Mouse (Mus musculus): ENCODE measurements at regions not wholly inside any gene's neighbourhood (a gene's known extent, or its start where the extent isn't known, plus 50 kb on each side); places are given as distances from the start of the nearest gene placed in this dataset.

GRCm38 (mm10) chr15:28873001-28873400 lies 669.4 kb downstream of the Dnah5 start:
- TF ChIP-seq CTCF (IDR thresholded peaks at IDR 0.05): no peak
- no peak for TF ChIP-seq EP300 (IDR thresholded peaks at IDR 0.05)
